Mouse (Mus musculus) erythroblast, embryonic 14.5 days (primary cell): ENCODE results near the gene Clip4.

ENCODE experiments used
- GATA1 ChIP-seq: IDR thresholded peaks from 2 replicates; pipeline ENCODE4 v1.6.1; 2012; ENCODE audit warnings: low read length, inconsistent platforms, mixed read lengths
- TAL1 ChIP-seq: IDR thresholded peaks from 3 replicates; pipeline ENCODE4 v1.6.1; 2012; ENCODE audit warnings: low read length, inconsistent platforms, mixed read lengths

DNA sequence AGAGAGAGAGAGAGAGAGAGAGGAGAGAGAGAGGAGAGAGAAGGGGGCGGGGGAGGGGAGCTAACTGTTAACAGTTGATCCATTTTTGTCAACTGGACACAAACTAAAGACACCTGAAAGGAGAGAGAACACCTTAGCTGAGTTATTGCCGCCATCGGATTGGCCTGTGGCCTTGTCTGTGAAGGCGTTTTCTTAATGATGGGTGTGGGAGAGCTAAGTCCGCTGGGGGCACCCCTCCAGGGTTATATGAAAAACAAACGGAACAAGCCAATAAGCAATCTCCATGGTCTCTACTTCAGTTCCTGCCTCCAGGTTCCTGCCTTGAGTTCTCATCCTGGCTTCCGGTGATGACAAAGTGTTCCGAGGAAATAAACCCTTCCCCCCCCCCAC lies 102.0 kb downstream of the Clip4 start:
- TF ChIP-seq TAL1 (no peak), GATA1 (no peak)
